Mouse (Mus musculus) gastrocnemius, adult 18-20 months (tissue): Measurements from ENCODE around the gene S100a1. TPM values are rescaled to one million over a fixed set of nuclear protein-coding genes. Genes with fewer than 3 reads are reported as not detected.

Experiments
- DNase-seq: peaks from one replicate; pipeline ENCODE4 v3.0.0; 2021; ENCODE audit warnings: low spot score
- long read RNA-seq, 2 experiments: library from polyadenylated mRNA; stranded (forward); transcript quantifications; one replicate each; pipeline ENCODE4 v2.0.0; 2021
- total RNA-seq, 2 experiments: library from RNA; stranded (reverse); gene quantifications; 2 replicates each; pipeline ENCODE4 v1.2.3; 2021

The S100a1 gene
- total RNA-seq, result 100 to 1,000 TPM; 205 to 220 TPM
- long read RNA-seq, experiment 1, transcript S100a1-201 (3 exons, 677 nt), result major isoform, 224 of 231 reads
- long read RNA-seq, experiment 1, partial matches to known transcripts, result 6 of 231 reads
- long read RNA-seq, experiment 1, other reads (novel, unspliced or antisense), result 0 of 231 reads
- long read RNA-seq, experiment 2, transcript S100a1-201 (3 exons, 677 nt), result major isoform, 126 of 132 reads
- long read RNA-seq, experiment 2, partial matches to known transcripts, result 4 of 132 reads
- long read RNA-seq, experiment 2, other reads (novel, unspliced or antisense), result 1 of 132 reads

DNA sequence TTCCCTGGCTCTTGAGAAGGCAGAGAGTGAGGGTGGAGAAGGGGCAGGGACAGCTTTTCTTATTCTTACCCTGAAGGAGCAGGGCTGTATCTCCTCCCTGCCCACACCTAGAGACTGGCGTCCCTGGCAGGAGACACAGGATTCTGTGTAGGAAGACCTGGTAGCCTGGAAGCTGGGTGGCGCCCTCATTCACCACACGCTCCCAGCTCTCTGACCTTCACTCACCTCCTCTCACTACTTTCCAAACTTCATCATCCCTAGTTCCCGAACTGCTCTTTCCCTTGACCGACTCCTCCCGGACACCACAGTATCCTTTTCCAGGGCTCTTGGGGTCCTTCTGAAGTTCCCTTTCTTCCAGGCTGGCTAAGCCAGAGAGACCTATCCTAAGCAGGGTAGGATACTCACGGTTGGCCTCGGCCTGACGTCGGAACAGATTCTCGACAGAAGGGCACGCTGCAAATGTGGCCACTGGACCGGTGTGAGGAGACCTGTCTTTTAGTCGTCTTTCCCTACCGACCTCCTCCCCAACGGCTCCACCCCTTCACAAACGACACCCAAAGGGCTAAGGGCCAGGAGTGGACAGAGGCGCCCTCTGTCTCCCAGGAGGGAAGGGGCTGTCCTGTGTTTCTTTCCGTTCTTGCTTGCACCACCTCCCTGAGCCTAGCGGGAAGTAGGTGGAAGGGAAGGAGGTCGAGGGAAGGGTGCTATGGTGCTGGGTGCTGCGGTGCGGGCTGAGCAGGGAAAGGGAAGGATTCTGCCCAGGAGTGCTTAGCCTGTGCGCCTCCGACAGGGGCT is at the start of gene S100a1, which contains the start of gene S100a13:
Gene S100a1 (minus strand): TSS at position 597 of the 795 bp plus-strand sequence.
Gene S100a13 (plus strand): TSS at position 640 of the 795 bp plus-strand sequence.
- peak; percentile 85 for DNase-seq

- no peak for DNase-seq
Measured at GRCm38 (mm10) chr3:90560008-90560628, 45.9 kb upstream of the S100a1 start, which contains the start of gene S100a3. Gene S100a3, plus strand, starts transcription at chr3:90560578.

DNA sequence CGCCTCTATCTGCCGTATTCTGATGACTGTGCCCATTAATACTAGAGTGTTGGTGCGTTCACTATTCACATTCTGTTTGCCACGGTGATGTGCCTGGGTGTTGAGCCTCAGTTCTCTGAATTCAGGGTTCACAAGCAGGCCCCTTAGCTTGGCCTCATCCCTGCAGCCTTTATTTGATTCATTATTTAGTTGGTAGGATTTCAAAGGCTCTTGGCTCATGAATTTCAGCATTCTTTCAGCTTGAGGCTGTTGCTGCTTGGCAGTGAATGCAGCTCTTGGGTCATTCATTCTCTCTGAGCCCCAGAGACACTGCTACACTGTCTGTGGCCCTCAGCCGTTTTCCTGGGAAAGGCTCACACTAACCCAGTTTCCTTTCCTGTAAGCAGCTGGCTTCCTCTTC is 41.8 kb upstream of the S100a1 start:
- peak; percentile 58 for DNase-seq

GRCm38 (mm10) chr3:90552231-90552630 is 38.0 kb upstream of the S100a1 start:
- DNase-seq, result no peak

DNA sequence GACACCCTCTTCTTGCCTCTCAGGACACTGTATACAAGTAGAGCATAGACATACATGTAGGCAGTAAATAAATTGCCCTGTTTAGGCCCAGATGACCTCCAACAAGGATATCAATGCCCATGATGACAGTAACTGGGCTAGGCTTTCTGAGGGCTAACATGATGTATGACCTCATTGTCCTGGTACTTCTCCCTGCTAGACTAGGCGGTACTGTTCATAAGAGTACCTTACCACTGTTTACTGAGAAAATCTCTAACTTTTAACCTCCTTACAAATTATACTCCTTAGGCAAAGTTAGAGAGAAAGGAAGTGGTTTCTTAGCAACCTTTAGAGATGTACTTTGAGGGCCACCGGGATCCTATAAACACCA is 36.2 kb upstream of the S100a1 start:
- DNase-seq, result no peak

- no peak for DNase-seq
Measured at GRCm38 (mm10) chr3:90549676-90550420, 35.7 kb upstream of the S100a1 start.

- DNase-seq, result no peak
Measured at GRCm38 (mm10) chr3:90540904-90541303, 26.7 kb upstream of the S100a1 start.

GRCm38 (mm10) chr3:90537905-90538296 is 23.7 kb upstream of the S100a1 start:
- DNase-seq, result no peak

DNA sequence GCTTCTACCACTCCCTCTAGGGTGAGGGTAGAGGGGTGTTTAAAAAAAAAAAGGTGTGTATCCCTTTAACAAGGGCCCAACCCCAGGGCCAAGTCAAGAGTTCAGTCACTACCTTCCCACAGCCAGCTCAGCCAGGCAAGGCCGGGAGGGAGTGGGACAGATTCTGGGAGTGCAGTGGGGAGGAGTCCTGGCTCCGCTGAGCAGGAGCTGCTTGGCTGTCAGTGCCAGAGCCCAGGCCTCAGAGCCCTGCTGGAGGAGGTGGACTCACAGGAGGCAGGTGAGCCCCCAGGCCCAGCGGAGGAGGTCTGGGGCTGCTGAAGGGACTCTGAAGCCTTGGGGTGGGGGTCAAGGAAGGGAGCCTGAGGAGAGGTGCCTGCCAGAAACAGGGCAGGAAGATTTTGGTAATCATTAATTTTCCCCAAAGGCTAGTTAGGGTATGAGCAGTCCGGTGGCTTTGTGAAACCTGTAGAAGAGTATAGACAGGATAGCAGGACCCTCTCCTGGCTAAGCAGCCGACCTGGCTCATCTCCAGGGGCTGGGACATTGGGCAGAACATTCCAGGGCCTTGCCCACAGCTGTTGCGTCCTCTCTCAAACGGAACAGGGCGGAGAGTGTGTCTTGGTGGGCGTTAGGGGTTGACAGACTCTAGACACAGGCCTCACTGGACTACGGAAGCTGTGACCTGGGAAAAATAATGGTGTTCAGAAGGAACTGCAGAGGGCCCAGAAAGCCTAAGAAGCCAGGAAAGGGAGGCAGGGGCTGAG is 23.1 kb upstream of the S100a1 start, which contains the start of gene S100a16:
Gene S100a16 (plus strand): TSS at position 114 of the 764 bp plus-strand sequence.
- peak; percentile 89 for DNase-seq

- no peak for DNase-seq
Measured at GRCm38 (mm10) chr3:90535446-90535845, 21.3 kb upstream of the S100a1 start.

DNA sequence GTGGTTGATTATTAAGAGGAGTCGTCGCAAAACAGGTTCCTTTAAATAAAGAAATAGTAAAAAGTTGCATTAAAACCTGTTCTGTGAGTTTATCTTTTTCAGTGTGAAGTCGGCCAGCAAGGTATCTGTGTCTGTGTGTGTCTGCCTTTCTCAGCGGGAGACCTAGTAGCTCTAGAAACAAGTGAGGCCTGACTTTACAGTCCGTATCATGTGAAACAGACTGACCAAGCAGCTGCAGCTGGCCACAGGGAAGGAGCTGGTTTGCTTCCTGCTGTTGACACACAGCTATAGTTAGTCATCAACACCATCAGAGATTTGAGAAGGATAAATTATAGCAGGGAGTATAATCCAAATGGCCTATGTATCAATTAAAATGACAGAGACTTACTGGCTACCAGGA is 17.5 kb upstream of the S100a1 start:
- no peak for DNase-seq

GRCm38 (mm10) chr3:90527291-90527873 is 13.2 kb upstream of the S100a1 start:
- DNase-seq, result no peak

GRCm38 (mm10) chr3:90526580-90526979 is 12.4 kb upstream of the S100a1 start, which contains the start of gene S100a14:
Gene S100a14, plus strand, starts transcription at chr3:90526856.
- no peak for DNase-seq

- DNase-seq, result no peak
Measured at GRCm38 (mm10) chr3:90526076-90526475, 11.9 kb upstream of the S100a1 start.

DNA sequence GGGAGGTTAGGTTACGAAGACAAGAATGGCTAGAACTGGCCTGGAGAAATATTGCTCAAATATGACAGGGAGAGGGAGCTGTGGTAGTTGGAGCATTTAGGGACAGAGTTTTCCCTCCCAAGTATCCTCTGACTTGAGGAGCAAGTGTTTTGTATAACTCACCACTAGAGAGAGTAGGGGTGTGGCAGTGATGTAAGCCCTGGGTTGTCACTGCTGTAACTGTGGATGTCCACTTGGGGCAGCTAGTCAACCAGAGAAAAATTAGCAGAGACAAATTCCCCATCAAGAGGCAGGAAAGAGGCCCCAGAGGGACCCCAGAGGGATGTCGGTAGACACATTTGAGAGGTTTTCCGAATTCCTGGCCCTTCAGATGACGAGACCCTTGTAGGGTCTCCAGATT is 11.2 kb upstream of the S100a1 start:
- DNase-seq, result peak; percentile 70

DNA sequence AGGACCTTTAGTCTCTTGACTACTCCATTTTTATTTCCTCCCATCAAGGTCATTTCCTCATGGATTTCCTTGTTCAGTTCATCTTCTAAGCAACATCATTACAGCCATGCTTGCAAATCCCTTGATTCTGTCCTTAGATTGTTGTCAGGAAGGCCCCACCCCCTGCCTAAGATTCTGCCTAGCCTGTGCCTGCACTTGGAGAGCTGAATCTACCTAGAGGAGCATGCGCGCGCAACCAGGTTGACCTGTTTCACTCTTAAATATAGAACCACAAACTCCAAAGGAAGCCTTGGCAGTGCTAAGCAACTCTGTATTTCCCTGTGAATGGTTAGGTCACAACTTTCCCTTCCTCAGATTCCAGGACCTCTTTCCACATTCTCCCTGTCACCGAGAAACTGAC is 3.5 kb upstream of the S100a1 start:
- DNase-seq, result no peak

DNA sequence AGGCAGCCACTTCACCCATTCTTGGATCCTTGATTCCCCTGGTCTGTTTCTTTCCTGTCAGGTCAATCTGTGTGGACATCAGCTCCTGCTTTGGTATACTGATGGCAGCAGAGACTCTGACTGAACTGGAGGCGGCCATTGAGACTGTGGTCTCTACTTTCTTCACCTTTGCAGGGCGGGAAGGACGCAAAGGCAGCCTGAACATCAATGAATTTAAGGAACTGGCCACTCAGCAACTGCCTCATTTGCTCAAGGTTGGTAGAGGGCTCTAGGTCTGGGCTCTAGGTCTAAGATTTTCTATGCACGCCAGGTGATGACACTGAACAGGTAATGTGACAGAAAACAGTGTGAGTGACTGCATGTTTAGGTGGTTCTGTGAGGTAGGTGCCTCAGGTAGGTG is 1.6 kb upstream of the S100a1 start:
- DNase-seq, result no peak

DNA sequence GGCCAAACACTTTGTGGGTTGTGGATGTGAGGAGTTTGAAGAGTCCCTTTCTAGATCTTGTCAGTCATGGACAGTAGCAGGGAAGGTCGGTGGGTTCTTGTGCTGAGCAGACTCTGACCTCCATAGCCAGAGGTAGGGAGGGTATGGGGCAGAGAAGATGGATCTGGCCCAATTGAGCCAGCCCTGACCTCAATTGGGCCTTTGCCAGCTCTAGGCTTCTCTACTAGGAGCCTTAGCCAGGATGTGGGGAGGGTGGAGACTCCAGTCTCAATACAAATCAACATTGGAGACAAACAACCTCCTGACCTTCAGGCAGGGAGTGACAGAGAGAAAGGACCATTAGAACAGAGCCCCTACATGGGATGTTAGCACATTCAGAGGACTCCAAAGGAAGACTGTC is 1.1 kb upstream of the S100a1 start:
- DNase-seq, result peak; percentile 55

GRCm38 (mm10) chr3:90514691-90515090 is 499 bp upstream of the S100a1 start:
- peak; percentile 82 for DNase-seq

DNA sequence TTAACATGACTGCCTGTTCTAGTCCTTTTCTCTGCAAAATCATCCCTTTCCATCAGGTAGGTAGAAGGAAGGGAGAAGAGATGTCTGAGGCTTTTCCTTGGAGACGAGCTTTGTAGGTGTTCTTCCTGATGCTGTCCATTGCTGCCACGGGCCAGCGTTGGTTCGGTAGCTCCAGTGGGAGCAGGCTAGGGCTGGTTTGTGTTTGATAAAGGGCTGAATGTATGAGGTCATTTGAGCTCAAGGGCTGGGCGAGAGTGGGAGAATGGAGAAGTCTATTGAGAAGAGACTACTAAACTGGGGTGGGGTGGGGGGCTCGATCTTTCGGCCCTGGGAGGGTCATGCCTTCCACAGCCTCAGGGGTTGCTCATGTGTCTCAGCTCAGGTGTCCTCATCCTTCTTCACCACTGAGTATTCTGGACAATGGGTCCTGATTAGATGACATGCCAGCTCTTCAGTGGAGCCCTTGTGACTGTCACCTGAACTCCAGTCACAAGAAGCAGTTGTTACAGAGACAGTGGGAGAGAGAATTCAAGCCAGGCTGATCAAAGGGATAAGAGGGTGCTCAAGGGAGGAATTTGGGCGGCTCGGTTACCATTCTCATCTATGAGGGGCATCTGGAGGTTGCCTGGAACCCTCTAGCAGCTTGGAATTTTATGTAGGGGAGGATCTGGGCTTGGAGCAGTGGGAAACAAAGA is 1.1 kb downstream of the S100a1 start:
- no peak for DNase-seq
